Mouse (Mus musculus) forebrain, embryonic 13.5 days (tissue): ENCODE results near the gene Gm17490. TPM values are rescaled to one million over a fixed set of nuclear protein-coding genes. Genes with fewer than 3 reads are reported as not detected.

ENCODE experiments used
- ATAC-seq: fragments of 200-750 bp; cut with Nextera tagmentation; 2 replicates; pipeline ENCODE4 v1.8.0; 2017
- H3K27ac ChIP-seq: fragments of 300-500 bp; sonication (generic); 2 replicates; pipeline ENCODE4 v1.5.1; 2015; ENCODE audit warnings: inconsistent platforms, mild to moderate bottlenecking, moderate library complexity
- H3K27me3 ChIP-seq: fragments of 300-500 bp; sonication (generic); 2 replicates; pipeline ENCODE4 v1.6.1; 2015; ENCODE audit warnings: mild to moderate bottlenecking, inconsistent platforms
- H3K36me3 ChIP-seq: fragments of 300-500 bp; sonication (generic); 2 replicates; pipeline ENCODE4 v1.6.1; 2015; ENCODE audit warnings: mild to moderate bottlenecking, inconsistent platforms; ENCODE audit not compliant: poor library complexity, severe bottlenecking
- H3K4me1 ChIP-seq: fragments of 300-500 bp; sonication (generic); 2 replicates; pipeline ENCODE4 v1.6.1; 2015; ENCODE audit warnings: inconsistent platforms
- H3K4me2 ChIP-seq: fragments of 300-500 bp; sonication (generic); 2 replicates; pipeline ENCODE4 v1.6.1; 2015; ENCODE audit warnings: inconsistent platforms, mild to moderate bottlenecking, moderate library complexity
- H3K4me3 ChIP-seq: fragments of 300-500 bp; sonication (generic); 2 replicates; pipeline ENCODE4 v1.5.1; 2015; ENCODE audit warnings: mild to moderate bottlenecking, inconsistent platforms
- H3K9ac ChIP-seq: fragments of 300-500 bp; sonication (generic); 2 replicates; pipeline ENCODE4 v1.6.1; 2015; ENCODE audit warnings: mild to moderate bottlenecking, inconsistent platforms
- H3K9me3 ChIP-seq: fragments of 300-500 bp; sonication (generic); replicated peaks from 2 replicates; pipeline ENCODE4 v1.6.1; 2016; ENCODE audit warnings: inconsistent platforms
- whole genome bisulfite sequencing: fragments of 180-500 bp; shearing (Covaris S2); methylation state at CpG from one replicate; pipeline ENCODE4 v1.1.7; 2015; 5-methylcytosine and 5-hydroxymethylcytosine counted together
- polyA plus RNA-seq: library from polyadenylated mRNA; unstranded; fragments of >200 nt; fragmentation: Nextera tagmentation; extraction: Ambion mirVana; gene quantifications from 2 replicates; pipeline ENCODE4 v1.2.1, GENCODE M21; 2015

Gm17490 gene
- polyA plus RNA-seq, 1 experiment from 2014 or later: not detected

DNA sequence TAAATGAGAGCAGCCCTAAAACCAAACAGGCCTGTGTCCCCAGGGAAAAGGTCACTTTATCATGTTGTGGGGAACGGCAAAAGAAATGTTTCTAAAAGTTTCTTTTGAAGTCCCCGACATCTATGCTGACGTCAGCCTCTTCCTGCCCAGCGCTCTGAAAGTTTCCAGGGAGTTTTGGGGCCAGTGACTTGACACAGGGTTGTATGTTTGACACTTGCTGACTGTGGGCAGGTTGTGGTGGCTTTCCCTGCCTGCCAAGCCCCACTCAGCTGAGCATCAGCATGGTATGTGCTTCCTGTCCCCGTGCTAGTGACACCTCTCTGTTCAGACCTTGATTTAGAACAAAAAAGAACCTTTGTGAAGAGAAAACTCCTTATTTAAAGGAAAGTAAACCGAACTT, 27.3 kb upstream of the Gm17490 start:
- Histone ChIP-seq H3K9ac (no peak overlapping the region), H3K4me2 (no peak overlapping the region), H3K4me1 (no peaks in the 10 kb centered on the region), H3K27ac (no peak overlapping the region), H3K9me3 (no peaks in the 10 kb centered on the region), H3K36me3 (no peaks in the 10 kb centered on the region), H3K4me3 (no peak overlapping the region), H3K27me3 (no peaks in the 10 kb centered on the region)
- 59% methylated on average over 6 of the region's 6 CpGs for WGBS
- no peak for ATAC-seq

DNA sequence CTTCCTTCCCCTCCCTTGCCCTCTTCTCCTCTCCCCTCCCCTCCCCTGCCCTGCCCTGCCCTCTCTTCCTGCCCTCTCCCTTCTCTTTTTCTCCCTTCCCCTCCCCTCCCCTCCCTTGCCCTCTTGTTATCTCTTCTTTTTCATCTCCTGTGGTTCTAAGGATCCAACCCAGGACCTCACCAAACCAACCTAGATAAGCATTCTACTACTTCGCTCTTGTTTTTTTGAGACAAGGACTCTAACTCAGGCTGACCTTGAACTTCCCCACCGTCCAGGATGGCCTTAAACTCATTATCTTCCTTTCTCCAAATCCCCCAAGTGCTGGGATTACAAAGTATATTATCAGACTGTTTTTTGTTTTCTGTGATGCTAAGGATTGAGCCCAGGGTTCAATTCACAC, 26.7 kb upstream of the Gm17490 start:
- Histone ChIP-seq H3K9ac (no peak overlapping the region), H3K27ac (no peak overlapping the region), H3K4me1 (no peaks in the 10 kb centered on the region), H3K27me3 (no peaks in the 10 kb centered on the region), H3K9me3 (no peaks in the 10 kb centered on the region), H3K4me3 (no peak overlapping the region), H3K36me3 (no peaks in the 10 kb centered on the region), H3K4me2 (no peak overlapping the region)
- ATAC-seq: no peak
- 80% methylated on average over 2 of the region's 2 CpGs for WGBS

DNA sequence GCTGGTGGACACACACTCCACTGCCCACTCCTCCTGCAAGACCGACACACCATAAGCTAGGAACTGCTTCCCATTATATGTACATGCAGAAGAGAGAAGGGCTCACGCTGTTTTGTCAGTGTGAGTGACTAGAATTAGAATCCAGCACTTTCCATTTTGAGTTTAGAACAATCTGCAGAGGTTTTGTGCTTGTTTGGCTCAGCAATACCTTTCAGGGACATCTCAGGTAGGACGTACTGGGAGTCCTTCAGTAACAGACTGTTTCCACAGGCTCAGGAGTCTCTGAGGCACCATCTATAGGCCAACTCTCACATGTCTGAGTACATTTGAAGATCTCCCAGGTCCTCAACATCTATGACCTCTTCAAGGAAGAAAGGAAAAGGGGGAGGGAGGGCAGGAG, 26.1 kb upstream of the Gm17490 start:
- H3K4me1 ChIP-seq: no peaks in the 10 kb centered on the region
- no peak overlapping the region for H3K27ac ChIP-seq
- no peak overlapping the region for H3K4me2 ChIP-seq
- no peak overlapping the region for H3K9ac ChIP-seq
- WGBS: 80% methylated on average over 3 of the region's 3 CpGs
- ATAC-seq: no peak
- no peaks in the 10 kb centered on the region for H3K27me3 ChIP-seq
- H3K36me3 ChIP-seq: no peaks in the 10 kb centered on the region
- no peaks in the 10 kb centered on the region for H3K9me3 ChIP-seq
- H3K4me3 ChIP-seq: no peak overlapping the region

DNA sequence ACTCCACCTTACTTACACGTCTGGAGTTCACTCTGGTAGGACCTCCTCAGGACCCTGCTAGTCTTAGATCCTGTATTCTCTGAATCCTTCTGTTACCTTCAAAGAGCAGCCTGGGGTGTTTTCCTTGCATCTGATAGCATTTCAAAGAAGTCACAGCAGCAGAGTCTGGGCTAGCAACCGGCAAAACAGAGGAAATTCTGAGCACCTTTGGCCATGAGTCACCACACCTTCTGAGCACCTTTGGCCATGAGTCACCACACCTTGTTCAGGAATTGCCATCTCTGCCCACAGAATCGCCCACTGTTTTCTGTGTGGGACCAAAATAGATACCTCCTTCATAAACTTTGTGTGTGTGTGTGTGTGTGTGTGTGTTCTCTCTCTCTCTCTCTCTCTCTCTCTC, 25.4 kb upstream of the Gm17490 start:
- Histone ChIP-seq H3K27ac (no peak overlapping the region), H3K36me3 (no peaks in the 10 kb centered on the region), H3K9ac (no peak overlapping the region), H3K27me3 (no peaks in the 10 kb centered on the region), H3K4me3 (no peak overlapping the region), H3K4me1 (no peaks in the 10 kb centered on the region), H3K9me3 (no peaks in the 10 kb centered on the region), H3K4me2 (no peak overlapping the region)
- WGBS: 68% methylated on average over 3 of the region's 3 CpGs
- no peak for ATAC-seq

DNA sequence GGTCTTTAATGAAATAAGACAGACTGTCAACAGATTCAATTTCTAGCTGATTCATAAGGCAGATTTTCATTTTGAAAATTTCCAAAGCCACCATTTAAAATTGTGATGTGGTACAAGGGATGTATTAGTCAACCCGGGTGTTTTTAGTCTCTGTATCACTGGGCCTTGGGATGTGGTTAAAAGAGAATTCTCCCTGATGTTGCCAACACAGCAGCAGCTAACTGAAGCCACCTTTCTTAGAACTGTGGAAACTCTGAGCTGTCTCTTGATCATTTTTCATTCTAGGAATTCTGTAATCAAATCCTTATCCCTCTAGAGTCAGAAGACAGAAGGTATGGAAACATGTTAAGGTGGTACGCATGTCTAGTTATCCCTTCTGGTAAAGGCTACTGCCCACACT, 19.2 kb upstream of the Gm17490 start:
- Histone ChIP-seq H3K4me2 (no peak overlapping the region), H3K9me3 (no peaks in the 10 kb centered on the region), H3K27me3 (no peaks in the 10 kb centered on the region), H3K27ac (no peak overlapping the region), H3K9ac (no peak overlapping the region), H3K4me3 (no peak overlapping the region), H3K36me3 (no peaks in the 10 kb centered on the region), H3K4me1 (no peaks in the 10 kb centered on the region)
- ATAC-seq: no peak
- WGBS: 89% methylated on average over 2 of the region's 2 CpGs

DNA sequence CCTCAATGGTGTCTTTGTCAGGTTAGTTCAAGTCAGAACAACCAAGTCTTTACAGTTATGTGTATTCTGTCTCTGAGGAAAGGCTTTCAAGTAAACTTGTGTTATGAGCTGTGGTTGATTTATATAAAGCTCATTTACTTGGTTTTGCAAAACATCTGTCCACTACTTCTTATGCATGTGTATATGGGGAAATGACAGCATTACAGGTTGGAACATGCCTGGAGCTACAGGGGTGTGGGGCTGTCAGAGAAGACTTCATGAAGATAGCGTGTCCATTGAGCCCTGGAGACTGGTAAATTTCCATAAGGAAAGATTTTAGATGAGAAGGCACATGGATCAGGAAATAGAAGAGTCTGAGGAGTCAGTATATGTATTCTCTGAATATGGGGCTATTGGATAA, 18.0 kb upstream of the Gm17490 start:
- no peak overlapping the region for H3K27ac ChIP-seq
- no peak overlapping the region for H3K9ac ChIP-seq
- H3K4me3 ChIP-seq: no peak overlapping the region
- WGBS: 83% methylated on average over 1 of the region's 1 CpGs
- no peak overlapping the region for H3K4me2 ChIP-seq
- no peaks in the 10 kb centered on the region for H3K9me3 ChIP-seq
- no peaks in the 10 kb centered on the region for H3K27me3 ChIP-seq
- H3K4me1 ChIP-seq: no peaks in the 10 kb centered on the region
- ATAC-seq: no peak
- H3K36me3 ChIP-seq: no peaks in the 10 kb centered on the region

DNA sequence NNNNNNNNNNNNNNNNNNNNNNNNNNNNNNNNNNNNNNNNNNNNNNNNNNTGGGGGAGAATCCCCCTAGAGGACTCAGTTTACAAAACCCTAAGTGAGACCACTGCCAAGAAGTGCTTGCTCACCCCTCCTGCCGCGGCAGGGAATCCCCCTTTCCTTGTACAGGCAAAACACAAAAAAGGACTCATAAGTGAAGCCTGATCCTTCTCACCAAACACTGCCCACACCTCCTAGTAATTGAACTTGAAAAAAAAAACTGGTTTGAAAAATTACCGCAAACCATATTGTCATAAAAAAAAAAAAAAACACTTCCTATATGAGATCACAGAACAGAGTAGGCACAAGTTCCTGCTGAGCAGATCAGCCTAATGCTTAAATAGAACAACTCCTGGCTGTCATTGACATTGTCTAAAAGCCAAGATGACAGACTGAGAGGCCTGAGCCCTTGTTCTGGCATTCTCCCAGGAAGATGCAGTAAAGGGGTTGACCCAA, 16.4 kb upstream of the Gm17490 start, which contains the start of gene Il2ra:
Il2ra (plus strand) TSS at position 357 of the 491 bp plus-strand sequence.
- H3K27ac ChIP-seq: no peak within 1 kb of the TSS
- H3K4me2 ChIP-seq: no peak within 1 kb of the TSS
- ATAC-seq: no peak
- 93% methylated on average over 3 of the region's 3 CpGs for WGBS
- H3K4me1 ChIP-seq: no peaks in the 10 kb centered on the region
- no peaks in the 10 kb centered on the region for H3K27me3 ChIP-seq
- no peak within 1 kb of the TSS for H3K9ac ChIP-seq
- H3K9me3 ChIP-seq: no peaks in the 10 kb centered on the region
- no peaks in the 10 kb centered on the region for H3K36me3 ChIP-seq
- no peak within 1 kb of the TSS for H3K4me3 ChIP-seq

DNA sequence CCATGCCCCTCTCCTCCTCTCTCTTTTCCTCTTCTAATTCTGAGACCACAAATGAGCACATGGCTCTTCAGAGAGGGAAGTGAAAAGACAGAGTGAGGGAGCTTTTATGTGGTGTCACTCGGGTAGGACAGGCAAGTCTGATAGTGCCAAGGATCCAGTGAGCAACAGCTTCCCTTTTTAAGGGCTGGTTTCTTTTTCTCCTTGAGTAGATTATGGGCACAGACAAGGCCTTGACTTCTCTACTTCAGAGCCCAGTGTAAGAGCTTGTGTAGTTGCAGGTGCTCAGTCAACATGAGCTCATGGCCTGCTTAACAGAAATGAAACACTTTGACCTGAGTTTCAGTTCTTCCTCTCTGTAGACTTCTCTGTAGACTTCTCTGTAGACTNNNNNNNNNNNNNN, 11.1 kb upstream of the Gm17490 start:
- H3K36me3 ChIP-seq: no peaks in the 10 kb centered on the region
- H3K9ac ChIP-seq: no peak overlapping the region
- H3K4me3 ChIP-seq: no peak overlapping the region
- no peaks in the 10 kb centered on the region for H3K9me3 ChIP-seq
- ATAC-seq: no peak
- no peaks in the 10 kb centered on the region for H3K4me1 ChIP-seq
- no peak overlapping the region for H3K27ac ChIP-seq
- no peaks in the 10 kb centered on the region for H3K27me3 ChIP-seq
- WGBS: 70% methylated on average over 1 of the region's 1 CpGs
- H3K4me2 ChIP-seq: no peak overlapping the region

DNA sequence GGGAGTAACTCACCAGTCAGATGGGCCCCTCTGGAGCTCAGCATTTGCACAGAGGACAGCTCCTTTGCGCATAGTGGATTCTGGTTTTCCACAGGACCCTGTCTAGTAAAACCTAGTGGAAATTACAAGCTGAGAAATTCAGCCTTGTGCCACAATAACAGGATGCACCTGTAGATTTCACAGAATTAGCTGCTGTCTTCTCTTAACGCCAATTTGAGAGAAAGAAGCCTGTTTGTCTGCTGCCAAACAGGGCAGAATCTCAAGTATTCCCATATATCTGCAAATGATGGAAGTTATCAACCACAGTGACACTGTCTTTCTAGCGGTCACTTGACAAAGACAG, 10.0 kb upstream of the Gm17490 start:
- 85% methylated on average over 3 of the region's 3 CpGs for WGBS
- no peaks in the 10 kb centered on the region for H3K4me1 ChIP-seq
- no peak overlapping the region for H3K4me3 ChIP-seq
- no peaks in the 10 kb centered on the region for H3K27me3 ChIP-seq
- H3K27ac ChIP-seq: no peak overlapping the region
- no peak overlapping the region for H3K4me2 ChIP-seq
- ATAC-seq: no peak
- no peak overlapping the region for H3K9ac ChIP-seq
- no peaks in the 10 kb centered on the region for H3K36me3 ChIP-seq
- no peaks in the 10 kb centered on the region for H3K9me3 ChIP-seq

DNA sequence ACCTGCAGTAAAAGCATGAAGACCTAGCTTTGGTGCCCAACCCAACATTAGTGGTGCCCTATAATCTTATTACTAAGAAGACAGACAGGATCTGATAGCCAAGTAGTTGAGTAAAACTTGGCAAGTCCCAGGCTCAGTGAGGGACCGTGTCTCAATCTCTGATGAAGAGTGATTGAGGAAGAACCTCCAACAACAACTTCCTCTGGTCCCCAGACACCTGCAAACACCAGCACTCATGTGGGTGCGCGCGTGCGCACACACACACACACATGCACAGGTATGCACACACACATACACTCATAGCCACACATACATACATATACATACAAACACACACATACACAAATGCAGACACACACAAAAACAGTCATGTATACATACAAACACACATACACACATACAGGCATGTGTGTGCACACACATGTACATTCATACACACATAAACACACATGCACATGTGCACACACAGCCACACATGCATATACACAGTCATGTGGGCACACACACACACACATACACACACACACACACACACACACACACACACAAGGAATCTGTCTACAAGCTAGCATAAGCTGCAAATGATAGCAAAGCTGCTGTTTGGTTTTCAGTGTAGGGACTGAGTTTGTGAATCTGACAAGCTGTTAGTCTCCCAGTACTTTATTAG, 9.5 kb upstream of the Gm17490 start:
- ATAC-seq: no peak
- Histone ChIP-seq H3K4me2 (no peak overlapping the region), H3K9ac (no peak overlapping the region), H3K36me3 (no peaks in the 10 kb centered on the region), H3K4me3 (no peak overlapping the region), H3K27ac (no peak overlapping the region), H3K4me1 (no peaks in the 10 kb centered on the region), H3K9me3 (no peaks in the 10 kb centered on the region), H3K27me3 (no peaks in the 10 kb centered on the region)
- 93% methylated on average over 5 of the region's 5 CpGs for WGBS

DNA sequence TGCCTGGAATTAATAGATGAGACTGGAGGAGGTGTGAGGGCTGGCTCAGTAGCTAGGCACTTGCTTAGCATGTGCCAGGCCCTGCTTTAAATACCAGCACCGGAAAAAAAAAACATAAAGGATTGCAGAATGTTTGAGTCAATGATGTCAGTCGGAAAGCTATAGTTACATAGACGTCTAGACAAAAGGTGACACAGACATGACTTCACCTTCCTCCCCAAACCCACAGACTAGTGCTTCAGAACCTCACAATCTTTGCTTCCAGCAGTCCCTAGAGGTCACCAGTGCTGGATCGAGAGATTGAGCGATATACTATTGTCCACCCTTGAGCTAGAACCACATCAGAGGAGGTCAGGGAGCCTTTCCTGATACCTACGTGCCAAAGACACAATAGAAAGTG, 9.0 kb upstream of the Gm17490 start:
- 87% methylated on average over 6 of the region's 6 CpGs for WGBS

DNA sequence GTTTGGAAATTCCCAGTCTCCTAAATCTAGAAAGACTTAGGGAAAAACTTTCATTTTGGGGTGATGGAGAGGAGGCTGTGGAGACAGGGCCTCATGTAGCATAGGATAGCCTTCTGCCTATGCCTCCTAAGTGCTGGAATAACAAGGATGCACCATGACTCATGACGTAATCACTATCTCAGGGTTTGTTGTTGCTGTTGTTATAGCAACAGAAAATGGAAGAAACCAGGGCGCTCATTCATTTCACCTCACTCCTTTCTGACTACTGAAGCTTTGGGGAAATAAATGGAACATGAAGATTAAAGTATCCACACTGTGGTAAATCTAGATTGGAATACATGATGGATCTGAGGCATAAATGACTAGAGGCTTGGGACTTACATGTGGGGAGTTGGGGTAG, 2.3 kb downstream of the Gm17490 start:
- Histone ChIP-seq H3K27ac (no peak overlapping the region), H3K4me3 (no peak overlapping the region), H3K9ac (no peak overlapping the region), H3K4me2 (no peak overlapping the region), H3K27me3 (no peaks in the 10 kb centered on the region), H3K9me3 (no peaks in the 10 kb centered on the region), H3K36me3 (no peaks in the 10 kb centered on the region), H3K4me1 (no peaks in the 10 kb centered on the region)
- no peak for ATAC-seq
- WGBS: 93% methylated on average over 2 of the region's 2 CpGs

More for the DNA sequence above, 9.0 kb upstream of the Gm17490 start:
- no peak overlapping the region for H3K4me2 ChIP-seq
- ATAC-seq: no peak
- H3K36me3 ChIP-seq: no peaks in the 10 kb centered on the region
- no peak overlapping the region for H3K4me3 ChIP-seq
- H3K27ac ChIP-seq: no peak overlapping the region
- no peak overlapping the region for H3K9ac ChIP-seq
- H3K4me1 ChIP-seq: no peaks in the 10 kb centered on the region
- no peaks in the 10 kb centered on the region for H3K9me3 ChIP-seq
- no peaks in the 10 kb centered on the region for H3K27me3 ChIP-seq

DNA sequence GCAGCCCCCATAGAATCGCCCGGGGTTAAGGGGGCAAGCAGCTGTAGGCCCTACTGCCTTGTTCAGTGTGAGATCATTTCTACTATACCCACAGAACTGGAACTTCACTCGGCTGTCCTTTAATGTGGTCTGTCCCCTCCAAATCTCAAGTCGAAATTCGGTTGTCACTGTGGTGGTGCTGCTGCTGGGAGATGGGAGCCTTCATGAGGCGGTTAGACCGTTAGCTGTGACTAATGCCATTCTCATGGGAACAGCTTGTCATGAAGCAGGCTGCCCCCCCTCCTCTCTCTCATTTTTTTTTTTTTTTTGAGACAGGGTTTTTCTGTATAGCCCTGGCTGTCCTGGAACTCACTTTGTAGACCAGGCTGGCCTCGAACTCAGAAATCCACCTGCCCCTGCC, 2.9 kb downstream of the Gm17490 start:
- Histone ChIP-seq H3K27ac (no peak overlapping the region), H3K4me3 (no peak overlapping the region), H3K4me2 (no peak overlapping the region), H3K9me3 (no peaks in the 10 kb centered on the region), H3K36me3 (no peaks in the 10 kb centered on the region), H3K9ac (no peak overlapping the region), H3K4me1 (no peaks in the 10 kb centered on the region), H3K27me3 (no peaks in the 10 kb centered on the region)
- ATAC-seq: no peak
- 91% methylated on average over 8 of the region's 8 CpGs for WGBS
